Mouse (Mus musculus) embryonic facial prominence, embryonic 13.5 days (tissue): ENCODE measurements around the gene Gtf2e1. TPM values are rescaled to one million over a fixed set of nuclear protein-coding genes. Genes with fewer than 3 reads are reported as not detected.

ENCODE experiments used
- ATAC-seq: fragments of 200-750 bp; cut with Nextera tagmentation; 2 replicates; pipeline ENCODE4 v1.8.0; 2017; ENCODE audit warnings: low read depth; ENCODE audit not compliant: insufficient number of reproducible peaks, insufficient read depth, low FRiP score, low TSS enrichment
- H3K27ac ChIP-seq: fragments of 300-500 bp; sonication (generic); 2 replicates; pipeline ENCODE4 v1.5.1; 2015; ENCODE audit warnings: moderate library complexity, mild to moderate bottlenecking, inconsistent platforms
- H3K27me3 ChIP-seq: fragments of 300-500 bp; sonication (generic); 2 replicates; pipeline ENCODE4 v1.6.1; 2015; ENCODE audit warnings: mild to moderate bottlenecking, inconsistent platforms
- H3K36me3 ChIP-seq: fragments of 300-500 bp; sonication (generic); 2 replicates; pipeline ENCODE4 v1.6.1; 2015; ENCODE audit warnings: mild to moderate bottlenecking, inconsistent platforms
- H3K4me1 ChIP-seq: fragments of 300-500 bp; sonication (generic); 2 replicates; pipeline ENCODE4 v1.6.1; 2015; ENCODE audit warnings: inconsistent platforms
- H3K4me2 ChIP-seq: fragments of 300-500 bp; sonication (generic); 2 replicates; pipeline ENCODE4 v1.6.1; 2015; ENCODE audit warnings: moderate library complexity, mild to moderate bottlenecking, inconsistent platforms
- H3K4me3 ChIP-seq: fragments of 300-500 bp; sonication (generic); 2 replicates; pipeline ENCODE4 v1.5.1; 2015; ENCODE audit warnings: mild to moderate bottlenecking, inconsistent platforms
- H3K9ac ChIP-seq: fragments of 300-500 bp; sonication (generic); 2 replicates; pipeline ENCODE4 v1.6.1; 2015; ENCODE audit warnings: mild to moderate bottlenecking, inconsistent platforms
- H3K9me3 ChIP-seq: fragments of 300-500 bp; sonication (generic); 2 replicates; pipeline ENCODE4 v1.6.1; 2016; ENCODE audit warnings: inconsistent platforms
- WGBS: fragments of 180-500 bp; shearing (Covaris S2); methylation state at CpG from one replicate; pipeline ENCODE4 v1.1.7; 2015; ENCODE audit warnings: mixed read lengths; 5-methylcytosine and 5-hydroxymethylcytosine counted together
- polyA plus RNA-seq: library from polyadenylated mRNA; unstranded; fragments of >200 nt; fragmentation: Nextera tagmentation; extraction: Ambion mirVana; gene quantifications from 2 replicates; pipeline ENCODE4 v1.2.1, GENCODE M21; 2015

Gtf2e1 gene
- 31.7 and 34.9 TPM in 2 replicates for polyA plus RNA-seq

DNA sequence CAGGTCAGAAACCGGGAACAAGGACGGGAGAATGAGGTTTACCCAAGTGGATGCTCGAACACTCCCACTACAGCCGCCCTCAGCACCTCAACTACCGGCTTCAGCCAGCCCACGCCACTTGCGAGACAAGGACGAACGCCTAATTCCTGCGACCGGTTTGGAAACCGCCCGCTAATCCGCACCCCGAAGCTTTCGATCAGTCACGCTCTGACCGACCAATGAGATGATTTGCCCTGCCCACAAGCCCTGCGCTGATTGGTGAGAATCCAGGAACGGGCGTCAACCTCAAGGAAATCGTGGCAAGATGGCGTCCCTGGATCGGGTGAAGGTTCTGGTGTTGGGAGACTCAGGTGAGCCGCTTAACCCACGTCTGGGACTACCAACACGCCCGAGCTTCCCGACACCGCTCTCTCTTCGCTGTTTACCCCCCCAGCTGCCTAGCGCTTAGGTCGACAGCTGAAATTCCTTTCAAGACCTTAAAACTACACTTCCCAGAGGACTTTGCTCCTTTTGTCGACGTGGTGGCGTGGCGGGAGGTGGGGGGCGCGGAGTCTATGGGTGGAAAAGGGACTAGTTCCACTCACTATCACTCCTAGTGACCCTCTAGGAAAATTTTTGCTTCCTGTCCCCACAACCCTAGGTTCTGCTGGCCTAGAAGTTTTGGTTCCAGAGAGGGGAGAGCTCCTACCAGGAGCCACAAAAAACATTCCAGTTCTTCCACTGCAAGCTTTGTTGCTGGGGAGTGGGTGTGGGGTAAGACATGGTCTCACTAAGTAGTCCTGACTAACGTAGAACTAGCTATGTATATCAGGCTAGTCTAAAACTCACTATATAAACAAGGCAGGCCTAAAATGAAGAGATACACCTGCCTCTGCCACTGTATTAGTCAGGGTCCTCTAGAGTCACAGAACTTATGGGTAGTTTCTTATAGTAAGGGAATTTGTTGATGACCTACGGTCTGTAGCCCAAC, at the start of gene Gtf2e1, which contains the start of gene Rabl3:
Gtf2e1 (minus strand) TSS at position 179 of the 970 bp plus-strand sequence.
Rabl3 (plus strand) TSS at position 275 of the 970 bp plus-strand sequence.
- Histone ChIP-seq H3K36me3 (peaks cover 12% of the 10 kb centered on the region), H3K9me3 (no peaks in the 10 kb centered on the region), H3K27ac (peak within 1 kb of the TSS; percentile 95), H3K4me3 (peak within 1 kb of the TSS; percentile 86), H3K4me2 (peak within 1 kb of the TSS; percentile 75), H3K27me3 (no peaks in the 10 kb centered on the region), H3K4me1 (peaks cover 19% of the 10 kb centered on the region), H3K9ac (peak within 1 kb of the TSS; percentile 89)
- 2% methylated on average over 41 of the region's 41 CpGs for WGBS
- peak; percentile 99 for ATAC-seq

DNA sequence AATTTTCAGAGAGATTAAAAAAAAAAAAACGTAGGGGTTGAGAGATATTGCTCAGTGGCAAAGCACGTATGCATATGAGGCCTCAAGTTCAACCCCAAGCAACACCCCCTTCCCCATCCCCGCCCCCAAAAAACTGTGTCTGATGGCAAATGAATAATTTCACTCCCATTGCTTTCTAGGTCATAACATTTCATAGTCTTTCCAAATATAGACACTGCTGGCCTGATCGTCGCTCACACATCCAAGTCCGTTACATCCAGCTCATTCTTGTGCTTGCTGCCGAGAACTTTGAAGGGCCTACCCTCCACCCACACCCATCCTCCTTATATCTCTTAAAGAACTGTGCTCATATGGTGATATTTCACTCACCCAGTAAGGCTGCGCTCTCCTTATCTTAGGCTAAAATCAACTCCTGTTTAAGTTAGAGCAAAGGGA, 45.6 kb upstream of the Gtf2e1 start:
- no peak overlapping the region for H3K4me2 ChIP-seq
- H3K27ac ChIP-seq = no peak overlapping the region
- H3K9ac ChIP-seq = no peak overlapping the region
- H3K4me1 ChIP-seq = peaks cover 14% of the 10 kb centered on the region
- H3K4me3 ChIP-seq = no peak overlapping the region
- 65% methylated on average over 8 of the region's 8 CpGs for WGBS
- H3K27me3 ChIP-seq = no peaks in the 10 kb centered on the region
- ATAC-seq = no peak
- no peaks in the 10 kb centered on the region for H3K36me3 ChIP-seq
- H3K9me3 ChIP-seq = no peaks in the 10 kb centered on the region

- Histone ChIP-seq H3K4me2 (peak overlapping the region; percentile 62), H3K4me1 (peaks cover 14% of the 10 kb centered on the region), H3K9me3 (no peaks in the 10 kb centered on the region), H3K9ac (peak overlapping the region; percentile 55), H3K27ac (0 out of 2 replicates have a peak overlapping the region, but pooled peaks have one; percentile 16), H3K27me3 (no peaks in the 10 kb centered on the region), H3K4me3 (peak overlapping the region; percentile 35), H3K36me3 (no peaks in the 10 kb centered on the region)
- ATAC-seq = 0 out of 2 replicates have a peak, but pooled peaks have one; percentile 37
- 3% methylated on average over 25 of the region's 25 CpGs for WGBS
Measured at GRCm38 (mm10) chr16:37584218-37585035, 44.8 kb upstream of the Gtf2e1 start.

GRCm38 (mm10) chr16:37583801-37584200, 44.2 kb upstream of the Gtf2e1 start:
- no peaks in the 10 kb centered on the region for H3K9me3 ChIP-seq
- H3K27me3 ChIP-seq = no peaks in the 10 kb centered on the region
- peak overlapping the region; percentile 35 for H3K4me3 ChIP-seq
- H3K9ac ChIP-seq = no peak overlapping the region
- ATAC-seq = no peak
- 26% methylated on average over 6 of the region's 6 CpGs for WGBS
- no peak overlapping the region for H3K27ac ChIP-seq
- H3K36me3 ChIP-seq = no peaks in the 10 kb centered on the region
- H3K4me1 ChIP-seq = peaks cover 14% of the 10 kb centered on the region
- H3K4me2 ChIP-seq = peak overlapping the region; percentile 62

DNA sequence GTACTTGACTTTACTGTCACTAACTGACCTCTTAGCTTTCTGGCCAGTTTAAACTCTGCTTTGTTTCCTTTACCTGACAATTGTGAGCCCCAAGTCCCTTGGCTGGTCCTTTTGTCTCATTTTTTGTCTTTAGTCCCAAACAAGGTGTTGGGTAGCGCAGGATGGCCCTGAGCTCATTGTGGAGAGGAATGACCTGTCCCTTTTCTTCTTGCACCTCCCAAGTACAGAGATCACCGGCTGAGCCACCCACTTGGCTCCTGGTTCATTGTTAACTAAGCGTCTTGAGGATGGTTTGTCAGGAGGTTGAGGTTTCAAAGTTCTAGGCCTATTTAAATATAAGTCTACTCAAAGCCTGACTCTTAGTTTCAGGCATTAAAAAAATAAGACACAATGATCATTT, 43.7 kb upstream of the Gtf2e1 start:
- Histone ChIP-seq H3K27me3 (no peaks in the 10 kb centered on the region), H3K9me3 (no peaks in the 10 kb centered on the region), H3K9ac (no peak overlapping the region), H3K4me1 (peaks cover 14% of the 10 kb centered on the region), H3K4me3 (no peak overlapping the region), H3K27ac (no peak overlapping the region), H3K36me3 (no peaks in the 10 kb centered on the region), H3K4me2 (no peak overlapping the region)
- no peak for ATAC-seq
- 84% methylated on average over 3 of the region's 3 CpGs for WGBS

DNA sequence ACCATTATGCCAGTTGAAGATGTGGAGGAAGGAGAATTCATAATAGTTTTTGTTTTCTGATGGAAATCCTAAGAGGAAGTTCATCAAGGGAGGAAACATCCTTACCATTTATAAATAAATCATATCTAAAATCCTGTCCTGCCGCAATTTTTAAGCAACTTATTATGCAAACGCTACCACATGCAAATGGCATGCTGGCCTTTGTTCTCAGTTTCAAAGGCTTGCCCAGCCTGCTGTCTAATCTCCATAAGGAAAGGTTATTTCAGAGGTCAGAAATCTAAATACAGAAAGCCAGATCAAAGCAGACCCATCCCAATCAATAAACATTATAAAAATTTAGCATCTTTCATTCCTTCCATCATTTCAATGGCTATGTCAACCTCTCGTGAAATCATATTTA, 42.3 kb upstream of the Gtf2e1 start:
- no peaks in the 10 kb centered on the region for H3K36me3 ChIP-seq
- H3K27ac ChIP-seq = no peak overlapping the region
- WGBS = 80% methylated on average over 3 of the region's 3 CpGs
- no peaks in the 10 kb centered on the region for H3K27me3 ChIP-seq
- H3K4me3 ChIP-seq = no peak overlapping the region
- peaks cover 14% of the 10 kb centered on the region for H3K4me1 ChIP-seq
- ATAC-seq = no peak
- H3K9me3 ChIP-seq = no peaks in the 10 kb centered on the region
- no peak overlapping the region for H3K9ac ChIP-seq
- no peak overlapping the region for H3K4me2 ChIP-seq

- Histone ChIP-seq H3K4me1 (peaks cover 14% of the 10 kb centered on the region), H3K4me2 (no peak overlapping the region), H3K9ac (no peak overlapping the region), H3K27me3 (no peaks in the 10 kb centered on the region), H3K9me3 (no peaks in the 10 kb centered on the region), H3K27ac (no peak overlapping the region), H3K4me3 (no peak overlapping the region), H3K36me3 (no peaks in the 10 kb centered on the region)
- 78% methylated on average over 4 of the region's 4 CpGs for WGBS
- ATAC-seq = no peak
Measured at GRCm38 (mm10) chr16:37580651-37581050, 41.1 kb upstream of the Gtf2e1 start.

DNA sequence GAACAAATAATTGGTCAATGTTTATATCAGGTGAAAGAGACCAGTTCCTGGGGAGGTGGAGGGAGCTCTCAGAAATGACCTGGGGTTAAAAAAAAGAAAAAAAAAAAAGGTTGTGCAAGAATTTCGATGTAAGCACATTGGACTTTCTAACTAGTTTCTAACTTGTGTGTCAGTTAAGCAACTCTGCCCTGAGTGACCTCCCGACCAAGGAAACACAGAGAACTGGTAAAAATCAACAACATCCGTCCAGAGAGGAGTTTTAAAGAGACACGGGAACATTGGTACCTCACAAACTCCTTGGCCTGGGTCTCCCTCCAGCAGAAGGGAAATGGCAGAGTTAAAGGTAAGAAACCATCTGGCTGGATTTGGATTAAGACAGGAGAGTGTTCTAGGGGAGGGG, 40.4 kb upstream of the Gtf2e1 start, which contains the start of gene Hgd:
Hgd (plus strand) TSS at position 160 of the 400 bp plus-strand sequence.
- H3K27ac ChIP-seq = no peak within 1 kb of the TSS
- H3K4me2 ChIP-seq = no peak within 1 kb of the TSS
- H3K27me3 ChIP-seq = no peaks in the 10 kb centered on the region
- H3K4me1 ChIP-seq = peaks cover 14% of the 10 kb centered on the region
- H3K9ac ChIP-seq = no peak within 1 kb of the TSS
- 52% methylated on average over 4 of the region's 4 CpGs for WGBS
- ATAC-seq = no peak
- H3K4me3 ChIP-seq = no peak within 1 kb of the TSS
- H3K36me3 ChIP-seq = no peaks in the 10 kb centered on the region
- no peaks in the 10 kb centered on the region for H3K9me3 ChIP-seq

DNA sequence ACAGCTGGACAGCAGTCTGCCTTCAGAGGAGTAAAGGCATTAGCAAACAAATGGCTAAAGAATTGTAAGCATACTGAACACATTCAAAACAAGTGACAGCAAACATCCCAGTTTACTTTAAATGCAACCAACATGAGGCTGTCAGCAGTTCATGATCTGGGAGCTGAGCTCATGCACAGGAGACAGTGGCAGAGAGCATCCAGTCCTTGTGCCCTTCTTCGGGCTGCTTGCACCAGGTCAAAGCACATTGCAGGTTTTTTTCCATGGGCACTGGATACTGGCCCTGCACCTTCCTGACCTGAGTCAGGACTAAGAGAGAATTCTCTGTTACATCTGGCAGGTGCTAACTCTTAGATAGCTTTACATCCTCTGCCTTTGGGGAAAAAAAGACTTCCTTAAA, 40.0 kb upstream of the Gtf2e1 start:
- Histone ChIP-seq H3K27me3 (no peaks in the 10 kb centered on the region), H3K4me2 (no peak overlapping the region), H3K27ac (no peak overlapping the region), H3K9me3 (no peaks in the 10 kb centered on the region), H3K4me3 (no peak overlapping the region), H3K9ac (no peak overlapping the region), H3K36me3 (no peaks in the 10 kb centered on the region), H3K4me1 (peaks cover 13% of the 10 kb centered on the region)
- no peak for ATAC-seq
- 84% methylated on average over 1 of the region's 1 CpGs for WGBS

GRCm38 (mm10) chr16:37575325-37575724, 35.7 kb upstream of the Gtf2e1 start:
- Histone ChIP-seq H3K4me2 (no peak overlapping the region), H3K9ac (no peak overlapping the region), H3K4me1 (peaks cover 15% of the 10 kb centered on the region), H3K9me3 (peaks cover 3% of the 10 kb centered on the region; the same call in 1 of the 2 replicates), H3K27me3 (no peaks in the 10 kb centered on the region), H3K27ac (no peak overlapping the region), H3K36me3 (0 out of 2 replicates have a peak, but pooled peaks cover 8% of the 10 kb centered on the region), H3K4me3 (no peak overlapping the region)
- WGBS = 60% methylated on average over 3 of the region's 3 CpGs
- ATAC-seq = no peak

- no peak overlapping the region for H3K9ac ChIP-seq
- no peak overlapping the region for H3K4me3 ChIP-seq
- no peak overlapping the region for H3K27ac ChIP-seq
- ATAC-seq = no peak
- H3K4me1 ChIP-seq = peaks cover 15% of the 10 kb centered on the region
- peaks cover 8% of the 10 kb centered on the region; the same call in 1 of the 2 replicates for H3K36me3 ChIP-seq
- no peak overlapping the region for H3K4me2 ChIP-seq
- H3K9me3 ChIP-seq = peaks cover 3% of the 10 kb centered on the region; the same call in 1 of the 2 replicates
- 96% methylated on average over 5 of the region's 5 CpGs for WGBS
- no peaks in the 10 kb centered on the region for H3K27me3 ChIP-seq
Measured at GRCm38 (mm10) chr16:37573061-37573460, 33.5 kb upstream of the Gtf2e1 start.
